Mouse (Mus musculus): Measurements from ENCODE around the gene Ank2.

Ank2 gene

DNA sequence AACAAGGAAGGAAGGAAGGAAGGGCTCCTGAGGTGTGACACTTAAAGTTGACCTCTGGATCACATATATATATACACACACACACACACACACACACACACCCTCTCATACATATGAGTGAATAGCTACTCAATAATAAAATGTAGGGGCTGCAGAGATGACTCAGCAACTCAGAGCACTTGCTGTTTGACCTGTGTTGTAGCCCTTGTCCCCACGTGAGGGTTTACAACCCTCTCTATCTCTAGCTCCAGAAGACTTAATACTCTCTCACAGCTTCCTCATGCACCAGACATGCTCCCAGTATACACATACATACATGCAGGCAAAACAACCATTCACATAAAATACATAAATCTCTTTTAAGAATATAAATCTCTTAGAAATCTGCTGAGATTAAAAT, 369.4 kb downstream of the Ank2 start:
- no peak for DNase-seq (ENCODE audit: extremely low read depth, low read depth)

DNA sequence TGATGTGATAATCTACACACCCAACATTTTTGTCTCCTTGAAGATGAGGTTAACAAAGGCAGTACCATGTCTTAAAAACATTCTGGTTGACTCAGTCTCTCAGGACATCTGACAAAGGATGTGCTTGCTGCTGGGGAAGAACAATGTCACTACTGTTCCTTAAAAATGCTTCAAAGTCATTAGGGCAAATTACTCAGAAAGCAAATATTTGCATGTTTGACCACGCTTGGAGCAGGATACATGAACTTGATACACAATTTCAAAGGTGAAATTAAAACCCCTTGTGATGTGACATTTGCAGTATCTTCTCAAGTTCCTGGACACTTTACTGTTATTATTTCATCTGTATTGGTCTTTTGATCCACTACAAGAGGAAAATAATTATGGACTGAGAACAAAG, 371.5 kb downstream of the Ank2 start:
- no peak for DNase-seq (ENCODE audit: extremely low read depth, low read depth)

DNA sequence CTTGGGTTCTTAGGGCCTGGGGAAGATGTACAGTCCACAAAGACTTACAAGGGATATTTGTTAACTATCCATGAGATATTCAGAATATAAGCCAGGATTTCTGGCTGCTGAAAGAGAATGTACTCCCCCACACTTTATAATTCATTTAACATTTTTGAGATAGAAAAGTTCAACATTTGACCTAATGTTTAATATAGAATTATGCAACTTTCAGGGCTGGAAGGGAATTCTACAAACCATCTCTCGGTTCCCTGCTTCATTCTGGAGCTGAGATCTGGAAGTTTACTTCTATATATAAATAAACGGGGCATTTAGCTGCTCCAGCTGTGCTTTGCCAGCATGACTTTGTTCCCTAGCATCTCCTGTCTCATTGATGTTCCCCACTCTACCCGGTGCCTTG, 372.9 kb downstream of the Ank2 start:
- DNase-seq (ENCODE audit: extremely low read depth, low read depth), result no peak

DNA sequence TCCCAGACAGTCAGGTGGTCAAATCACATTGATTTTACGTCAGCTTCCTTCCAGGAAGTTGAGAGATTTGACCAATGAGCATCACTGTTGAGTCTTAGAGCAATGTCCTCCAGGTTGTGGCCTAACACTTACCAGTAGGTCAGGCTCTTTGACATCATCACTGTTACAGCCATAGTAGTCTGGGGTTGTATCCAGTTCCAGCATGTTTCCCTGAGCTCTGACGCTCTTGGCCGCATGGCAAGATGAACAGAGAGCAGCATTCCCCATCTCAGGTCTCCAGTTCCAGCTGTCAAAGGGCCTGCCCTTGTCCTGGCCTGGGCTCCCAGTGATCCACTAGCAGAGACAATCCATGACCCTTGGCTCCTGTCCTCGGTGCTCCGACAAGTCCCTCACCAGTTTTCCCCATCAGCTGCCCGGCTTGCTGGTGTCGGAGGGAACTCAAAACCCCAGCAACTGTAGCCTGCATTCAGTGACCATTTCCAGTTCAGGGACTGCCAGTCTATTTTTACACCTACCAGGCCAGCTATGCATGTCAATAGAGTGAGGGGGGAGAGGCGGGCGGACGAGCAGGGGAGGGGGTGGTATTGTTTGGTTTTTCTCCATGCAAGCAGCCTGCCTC, 374.7 kb downstream of the Ank2 start:
- DNase-seq (ENCODE audit: extremely low read depth, low read depth), result no peak

DNA sequence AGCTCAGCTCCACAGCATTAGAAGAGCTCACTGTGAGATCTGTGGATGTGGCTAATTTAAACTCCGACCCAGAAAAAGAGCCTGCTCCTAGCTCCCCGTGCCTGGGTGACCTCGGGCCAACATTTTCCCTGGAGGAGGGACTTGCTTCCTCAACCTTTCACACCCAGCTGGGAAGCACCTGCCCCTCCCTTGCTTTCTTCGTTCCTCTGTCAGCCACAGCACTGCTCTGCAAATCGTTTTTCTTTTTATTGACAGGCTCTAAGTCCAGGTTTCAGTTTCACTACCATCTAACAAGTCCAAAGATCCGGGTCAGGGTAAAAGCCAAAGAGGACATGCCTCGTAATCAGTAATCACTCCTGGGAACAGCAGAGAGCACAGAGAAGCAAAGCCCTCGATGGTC, 375.8 kb downstream of the Ank2 start:
- no peak for DNase-seq (ENCODE audit: extremely low read depth, low read depth)

DNA sequence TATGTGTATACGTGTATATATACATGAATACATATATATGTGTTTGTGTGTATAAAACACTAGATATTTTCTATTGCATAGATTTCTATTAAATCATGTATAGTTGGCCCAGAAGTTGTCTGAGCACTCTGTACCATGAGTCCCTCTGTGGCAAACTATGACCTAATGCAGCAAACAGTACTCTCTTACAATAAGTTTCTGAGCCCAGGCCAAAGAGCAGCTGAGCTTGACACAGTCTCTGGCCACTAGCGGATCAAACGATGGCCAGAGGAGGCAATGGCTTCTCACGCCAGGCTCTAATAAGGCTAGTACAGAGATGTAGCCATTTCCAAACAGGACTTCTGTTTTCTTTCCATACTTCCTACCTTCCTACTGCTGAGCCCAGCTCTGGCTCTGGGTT, 380.4 kb downstream of the Ank2 start:
- no peak for DNase-seq (ENCODE audit: extremely low read depth, low read depth)

DNA sequence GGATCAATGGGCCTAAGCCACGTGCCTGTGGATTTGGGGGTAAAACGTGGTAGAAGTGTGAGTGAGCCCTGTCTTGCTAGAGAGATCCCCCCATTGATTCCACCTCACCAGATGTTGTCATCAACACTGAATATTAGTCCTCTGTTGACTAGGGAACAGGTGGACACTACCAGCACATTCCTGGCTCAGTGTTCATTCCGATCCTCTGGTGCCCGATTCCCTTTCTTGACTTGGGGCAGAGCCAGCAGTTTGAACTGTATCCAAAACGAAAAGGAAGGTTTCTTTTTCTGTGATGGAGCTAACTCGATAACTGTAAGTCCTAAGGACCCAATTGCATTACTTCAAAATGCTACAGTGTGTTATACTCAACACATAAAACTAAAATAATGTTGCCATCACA, 382.9 kb downstream of the Ank2 start:
- DNase-seq (ENCODE audit: extremely low read depth, low read depth), result no peak

DNA sequence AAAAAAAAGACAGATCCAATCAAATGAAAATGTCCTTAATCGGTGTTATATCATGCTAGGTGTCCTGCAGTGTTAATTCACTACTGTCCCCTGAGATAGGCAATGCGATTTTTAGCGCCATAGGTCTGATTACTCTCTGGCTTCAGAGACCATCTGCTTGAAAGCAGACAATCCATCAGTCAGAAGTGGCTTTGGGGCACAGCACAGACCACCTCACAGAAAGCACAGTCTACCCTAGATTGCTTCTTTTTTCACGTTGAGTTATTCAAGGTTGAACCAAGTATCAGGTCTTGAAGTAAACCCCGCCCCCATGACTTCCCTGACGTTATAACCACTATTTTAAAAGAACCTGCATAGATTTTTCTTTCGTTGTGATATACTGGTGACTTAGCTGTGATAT, 385.9 kb downstream of the Ank2 start:
- no peak for DNase-seq (ENCODE audit: extremely low read depth, low read depth)

DNA sequence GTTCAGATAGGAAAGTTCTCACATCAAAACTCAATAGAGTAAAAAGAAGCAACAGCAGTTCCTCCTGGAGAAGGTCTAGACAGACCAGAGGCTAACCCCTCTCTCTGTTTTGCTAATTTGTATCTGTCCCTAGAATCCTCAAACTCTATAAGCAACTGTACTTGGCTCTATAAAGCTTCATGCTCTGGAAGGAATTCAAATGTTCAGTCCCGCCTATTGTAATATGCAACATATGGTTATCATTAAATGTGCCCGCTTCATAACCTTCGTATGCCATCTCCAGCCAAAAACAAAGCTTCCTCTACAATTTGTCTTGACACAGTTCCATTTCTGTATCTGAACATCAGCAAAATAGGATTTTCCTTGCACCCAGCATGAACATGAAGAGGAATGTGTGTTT, 389.7 kb downstream of the Ank2 start:
- DNase-seq (ENCODE audit: extremely low read depth, low read depth), result no peak

DNA sequence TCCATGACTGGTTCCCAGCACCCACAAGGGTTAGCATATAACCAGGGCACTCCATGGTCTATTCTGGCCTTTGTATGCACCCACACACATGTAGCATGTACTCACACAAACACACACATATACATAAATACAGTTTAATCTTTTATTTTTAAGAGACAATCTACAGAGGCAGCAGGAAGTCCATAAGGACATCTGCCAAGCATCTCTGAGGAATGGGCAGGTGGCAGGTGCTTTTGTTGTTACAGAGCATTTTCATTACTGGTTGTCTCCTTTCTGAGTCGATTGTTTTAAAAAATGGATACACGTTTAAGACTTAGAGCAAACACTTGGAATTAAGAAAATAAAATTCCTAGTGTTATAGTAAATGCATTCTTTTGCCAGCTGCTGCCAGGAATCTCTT, 390.7 kb downstream of the Ank2 start:
- DNase-seq (ENCODE audit: extremely low read depth, low read depth), result no peak

DNA sequence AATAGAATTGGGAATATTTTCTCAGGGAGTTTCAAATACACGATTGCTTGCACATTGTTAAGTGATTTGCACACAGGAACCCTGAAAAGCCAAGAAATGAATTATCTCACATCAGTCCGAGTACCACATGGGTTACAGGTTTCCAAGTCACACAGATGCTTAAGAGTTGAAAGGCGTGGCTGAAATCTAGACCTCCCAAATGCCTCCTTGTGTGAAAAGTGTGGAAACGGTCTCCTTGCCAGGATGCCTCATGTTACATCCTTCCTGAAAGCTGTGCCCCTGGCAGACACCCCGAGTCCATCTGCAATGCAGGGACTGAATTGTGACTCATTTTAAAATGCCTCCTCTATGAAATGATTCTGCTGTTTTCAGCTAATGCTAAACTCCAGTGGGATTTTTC, 391.9 kb downstream of the Ank2 start:
- DNase-seq (ENCODE audit: extremely low read depth, low read depth), result no peak

DNA sequence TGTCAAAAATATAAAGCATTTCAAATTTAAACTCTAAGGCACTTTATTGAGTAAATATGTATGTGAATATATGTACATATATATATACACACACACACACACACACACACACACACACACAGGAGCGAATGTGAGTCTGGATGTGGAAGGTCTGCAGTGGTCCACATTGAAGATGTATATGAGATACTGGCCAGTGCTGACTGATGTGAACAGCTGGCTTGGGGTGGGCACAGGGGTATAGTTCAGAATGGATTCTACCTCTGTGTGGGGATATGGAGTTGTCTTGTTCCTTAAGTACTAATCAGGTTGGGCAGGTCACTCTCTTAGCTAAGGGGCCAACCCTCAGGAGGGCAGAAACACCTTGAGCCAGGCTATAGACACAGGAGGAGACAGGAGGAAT, 397.8 kb downstream of the Ank2 start:
- no peak for DNase-seq (ENCODE audit: extremely low read depth, low read depth)

DNA sequence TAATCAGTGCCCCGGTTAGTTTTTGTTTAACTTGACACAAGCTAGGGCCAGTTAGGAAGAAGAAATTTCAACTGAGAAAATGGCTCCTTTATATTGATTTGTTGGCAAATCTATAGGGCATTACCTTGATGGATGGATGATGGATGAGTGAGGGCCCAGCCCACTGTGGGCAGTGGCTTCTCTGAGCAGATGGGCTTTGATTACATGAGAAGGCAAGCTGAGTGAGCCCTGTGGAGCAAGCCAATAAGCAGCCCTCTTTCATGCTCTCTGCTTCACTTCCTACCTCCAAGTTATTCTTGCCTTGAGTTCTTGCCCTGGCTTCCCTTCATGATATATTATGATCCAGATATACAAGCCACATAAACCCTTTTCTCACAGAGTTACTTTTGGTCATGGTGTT, 401.4 kb downstream of the Ank2 start:
- DNase-seq (ENCODE audit: extremely low read depth, low read depth), result no peak

DNA sequence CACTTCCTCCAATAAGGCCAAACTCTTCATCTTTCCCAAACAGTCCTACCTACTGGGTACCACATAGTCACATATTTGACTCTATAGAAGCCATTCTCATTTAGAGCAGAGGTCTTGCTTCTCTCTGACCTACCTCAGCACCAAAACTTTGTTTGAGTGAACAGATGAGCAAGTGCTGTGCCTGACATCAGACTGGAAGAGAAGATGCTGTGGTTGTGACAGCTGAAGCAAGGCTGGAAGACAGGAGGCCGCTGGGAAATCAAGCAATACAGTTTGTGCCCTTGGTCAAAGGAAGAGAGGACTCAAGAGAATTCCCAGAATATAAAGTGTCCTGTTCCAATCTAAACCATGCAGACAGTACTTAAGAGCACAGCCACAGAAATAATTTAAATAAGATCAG, 402.0 kb downstream of the Ank2 start:
- DNase-seq (ENCODE audit: extremely low read depth, low read depth), result no peak

DNA sequence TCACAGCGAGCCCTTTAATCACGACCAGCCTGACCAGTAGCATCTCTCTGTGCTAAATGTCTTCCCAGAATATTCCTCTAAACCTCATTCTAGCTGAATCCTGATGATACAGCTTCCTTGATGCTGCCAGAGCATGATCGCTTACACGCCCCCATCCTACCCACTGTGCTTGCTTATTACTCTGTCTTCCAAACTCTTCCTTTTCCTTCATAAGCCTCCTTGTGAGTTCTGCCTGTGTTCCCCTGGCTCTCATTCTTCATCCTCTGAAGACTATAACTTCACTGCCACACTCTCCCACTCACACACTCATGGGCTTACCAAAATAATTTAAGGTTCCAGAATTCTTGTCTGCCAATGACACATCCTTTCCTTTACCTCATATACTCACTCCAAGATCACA, 405.5 kb downstream of the Ank2 start:
- no peak for DNase-seq (ENCODE audit: extremely low read depth, low read depth)

DNA sequence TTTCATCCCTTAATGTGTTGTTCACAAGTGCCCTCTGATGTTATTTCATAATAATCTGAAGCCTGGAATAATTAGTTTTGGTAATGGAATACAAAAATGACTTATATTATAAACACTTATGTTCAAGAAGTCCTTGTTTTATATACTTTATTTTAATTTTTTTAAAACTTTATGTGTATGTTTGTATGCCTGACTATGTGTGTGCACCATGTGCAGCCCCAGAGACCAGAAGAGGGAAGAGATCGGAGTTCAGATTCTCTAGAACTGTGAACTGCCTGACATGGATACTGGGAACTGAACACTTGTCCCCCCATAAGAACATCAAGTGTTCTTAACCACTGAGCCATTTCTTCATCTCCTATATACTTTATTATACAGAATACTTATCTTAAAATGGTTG, 411.6 kb downstream of the Ank2 start:
- DNase-seq (ENCODE audit: extremely low read depth, low read depth), result no peak

DNA sequence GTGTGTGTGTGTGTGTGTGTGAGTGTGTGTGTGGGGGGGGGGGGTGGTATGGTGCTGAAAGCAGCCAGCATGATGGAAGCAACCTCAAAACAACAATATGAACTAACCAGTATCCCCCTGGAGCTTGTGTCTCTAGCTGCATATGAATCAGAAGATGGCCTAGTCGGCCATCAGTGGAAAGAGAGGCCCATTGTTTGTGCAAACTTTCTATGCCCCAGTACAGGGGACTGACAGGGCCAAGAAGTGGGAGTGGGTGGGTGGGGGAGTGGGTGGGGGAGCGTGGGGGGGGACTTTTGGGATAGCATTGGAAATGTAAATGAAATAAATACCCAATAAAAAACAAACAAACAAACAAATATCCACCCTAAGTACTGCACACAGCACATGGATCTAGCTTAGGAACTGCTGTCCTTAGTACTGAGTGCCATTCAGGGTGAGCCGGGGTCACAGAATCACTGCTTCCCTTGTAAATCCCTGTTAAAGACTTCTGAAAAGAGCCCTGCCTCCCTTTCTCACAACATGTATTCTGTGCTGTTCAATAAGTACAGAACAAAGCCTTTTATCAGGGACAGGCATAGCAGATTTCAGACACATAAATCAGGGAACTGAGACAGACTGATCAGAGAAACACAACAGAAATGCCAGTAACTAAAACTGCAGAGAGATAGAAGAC, 412.2 kb downstream of the Ank2 start:
- DNase-seq (ENCODE audit: extremely low read depth, low read depth), result no peak

DNA sequence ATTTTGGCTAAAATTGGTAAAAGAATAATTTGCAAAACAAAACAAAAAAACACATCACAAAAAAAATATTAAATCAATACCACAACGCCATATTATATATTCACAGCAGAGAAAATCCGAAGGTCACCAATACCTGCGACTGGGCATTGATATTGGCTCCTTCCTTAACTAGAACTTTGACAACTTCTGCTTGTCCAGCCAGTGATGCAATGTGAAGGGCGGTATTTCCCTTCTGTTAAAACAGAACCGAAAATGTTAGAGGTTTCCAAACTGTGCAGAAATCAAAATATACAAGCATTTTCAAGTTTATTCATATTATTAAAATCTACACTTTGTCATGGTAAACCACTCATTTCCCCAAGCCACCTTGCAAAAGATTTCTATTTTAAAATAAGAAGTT, 421.8 kb downstream of the Ank2 start:
- DNase-seq (ENCODE audit: extremely low read depth, low read depth), result no peak

DNA sequence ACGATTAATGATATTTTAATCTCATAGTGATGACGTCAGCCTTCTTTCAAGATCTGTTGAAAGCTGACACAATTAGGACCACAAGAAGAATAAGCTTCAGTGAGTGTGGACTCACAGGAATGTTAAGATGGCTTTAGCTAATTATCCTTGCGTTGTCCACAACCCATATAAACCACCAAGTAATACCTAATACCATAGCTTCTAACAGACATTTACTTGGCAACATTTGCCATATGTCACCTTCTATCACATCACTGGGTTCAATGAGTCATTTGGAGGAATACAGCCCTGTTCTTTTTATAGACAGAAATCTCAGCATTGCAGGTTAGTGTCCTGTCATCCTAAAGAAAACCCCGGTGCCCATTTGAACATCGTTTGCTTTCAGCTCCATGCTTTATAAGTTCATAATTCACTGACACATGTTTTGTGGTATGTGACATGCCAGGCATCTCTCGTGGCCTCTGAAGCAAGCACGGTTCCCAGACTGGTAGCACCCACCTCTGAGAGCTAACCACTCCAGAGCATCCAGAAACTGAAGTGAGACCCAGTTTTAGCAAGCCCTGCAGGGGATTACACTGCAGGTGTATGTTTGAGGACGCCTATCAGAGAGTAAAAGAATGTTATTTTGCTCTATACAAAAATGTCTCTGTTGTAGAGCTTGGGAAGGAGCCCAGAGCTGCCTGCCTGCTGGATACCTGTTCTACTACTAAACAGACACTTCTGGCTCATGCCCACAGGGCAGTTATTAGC, 423.4 kb downstream of the Ank2 start:
- no peak for DNase-seq (ENCODE audit: extremely low read depth, low read depth)

DNA sequence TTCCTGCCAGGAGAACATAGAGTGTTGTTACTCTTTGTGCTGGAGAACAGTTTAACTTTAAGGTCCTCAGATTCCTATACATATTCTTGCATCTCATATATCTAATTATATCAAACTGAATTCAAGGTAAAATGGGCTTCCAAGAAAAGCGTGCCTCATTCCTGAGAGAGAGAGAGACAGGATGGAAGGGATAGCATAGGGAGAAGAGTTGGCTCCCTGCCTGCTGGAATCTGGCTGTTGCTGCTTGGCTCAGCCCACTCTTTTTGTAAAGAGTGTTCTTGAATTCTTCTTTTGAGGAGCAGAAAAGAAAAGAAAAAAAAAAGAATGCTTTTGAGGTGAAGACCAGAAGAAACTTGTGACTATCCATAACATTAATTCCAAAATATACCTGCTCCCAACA, 427.7 kb downstream of the Ank2 start:
- DNase-seq (ENCODE audit: extremely low read depth, low read depth), result no peak

DNA sequence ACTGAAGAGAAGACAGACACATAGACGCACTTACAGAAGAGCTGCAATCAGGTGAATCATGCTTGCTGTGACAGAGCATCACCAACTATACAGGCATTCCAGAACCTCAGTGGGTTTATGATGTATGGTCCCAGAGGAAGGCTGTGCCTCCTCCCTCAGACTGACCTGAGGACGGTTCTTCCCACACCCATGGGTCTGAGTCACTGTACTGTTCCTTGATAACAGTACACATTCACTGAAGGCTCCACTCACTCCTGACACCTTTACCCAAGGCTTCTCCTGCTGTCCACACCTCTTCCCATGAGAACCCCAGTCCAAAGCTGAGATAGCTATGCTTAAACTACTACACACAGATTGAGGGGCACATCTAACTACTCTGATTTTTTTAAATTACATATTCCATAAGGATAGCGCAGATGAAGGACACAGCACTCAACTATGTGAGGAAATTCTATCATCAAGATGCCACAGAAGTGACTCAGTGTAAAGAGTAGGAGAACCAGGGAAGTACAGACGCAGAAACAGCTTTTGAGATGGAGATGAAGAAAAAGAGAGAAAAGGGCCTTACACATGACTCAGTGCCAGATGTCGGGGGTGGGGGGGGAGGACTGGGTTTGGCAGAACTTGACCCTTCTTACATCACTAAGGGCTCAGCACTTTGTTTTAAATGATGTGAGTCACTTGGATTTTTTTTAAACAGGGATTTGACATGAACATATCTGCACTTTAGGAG, 435.3 kb downstream of the Ank2 start:
- DNase-seq (ENCODE audit: extremely low read depth, low read depth), result no peak

DNA sequence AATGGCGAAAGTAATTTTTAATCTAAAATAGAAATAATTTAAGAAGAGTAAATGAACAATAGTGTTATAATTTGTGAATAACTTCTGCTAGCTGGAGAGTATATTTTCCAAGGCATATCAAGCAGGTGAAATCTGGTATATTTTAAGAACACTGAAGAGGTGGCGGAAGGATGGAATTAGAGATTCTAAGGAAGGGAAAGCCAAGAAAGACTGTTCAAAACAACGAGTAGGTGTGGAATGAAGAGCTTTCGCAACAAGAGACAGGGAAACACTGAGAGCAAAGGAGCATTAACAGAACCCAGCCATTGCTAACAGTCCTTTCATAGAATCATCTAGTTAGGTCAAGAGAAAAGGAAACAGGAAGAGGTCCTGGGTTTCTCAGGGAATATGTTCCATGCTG, 439.5 kb downstream of the Ank2 start:
- no peak for DNase-seq (ENCODE audit: extremely low read depth, low read depth)

Data from MEL-GATA-1-ER (cell line).